Mouse (Mus musculus): Measurements from ENCODE around the gene Gm4175.
"Not testable (repeated sequence)": the region's sequence is repeated elsewhere in the genome, so short reads cannot be mapped to it uniquely, and the experiment has no call there.

The Gm4175 gene

DNA sequence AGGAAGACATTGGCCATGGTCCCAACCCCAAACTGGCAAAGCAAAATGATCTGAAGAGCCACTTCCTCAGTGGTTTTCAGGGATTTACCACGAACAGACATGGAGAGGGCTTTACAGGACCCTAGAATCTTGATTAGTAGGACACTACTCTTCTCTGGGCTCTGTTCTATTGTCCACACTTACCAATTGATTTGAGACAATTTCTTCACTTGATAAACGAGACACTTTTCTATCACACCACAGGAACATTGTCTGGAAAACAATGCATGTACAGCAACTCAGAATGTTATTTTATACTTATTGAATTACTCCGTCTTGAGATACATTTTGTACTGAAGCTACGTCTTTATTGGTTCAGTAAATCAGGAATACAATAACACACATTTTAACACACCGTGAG is at the start of gene Gm4175:
Gene Gm4175 (minus strand): TSS at position 101 of the 400 bp plus-strand sequence.
- not testable (repeated sequence) for DNase-seq

DNA sequence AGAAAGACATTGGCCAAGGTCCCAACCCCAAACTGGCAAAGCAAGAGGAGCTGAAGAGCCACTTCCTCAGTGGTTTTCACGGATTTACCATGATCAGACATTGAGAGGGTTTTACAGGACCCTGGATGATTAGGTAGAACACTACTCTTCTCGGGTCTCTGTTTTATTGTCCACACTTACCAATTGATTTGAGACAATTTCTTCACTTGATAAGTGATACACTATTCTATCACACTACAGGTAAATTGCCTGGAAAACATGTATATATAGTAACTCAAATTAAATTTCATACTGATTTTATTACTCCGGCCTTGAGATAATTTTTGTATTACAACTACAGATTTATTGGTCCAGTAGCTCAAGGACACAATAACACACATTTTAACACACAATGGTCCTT is 35.4 kb upstream of the Gm4175 start, which contains the start of gene Gm4177:
Gene Gm4177 (minus strand): TSS at position 101 of the 400 bp plus-strand sequence.
- not testable (repeated sequence) for DNase-seq

Measured in right cerebral cortex, postnatal 25 days (tissue).